Mouse (Mus musculus) 3134 (cell line): ENCODE data around the gene Gm37240.
A peak's percentile ranks its signal among the peaks of the same experiment; 100 is the strongest.

Experiments
- DNase-seq: peaks from one replicate; pipeline ENCODE4 v3.0.0-alpha.2; 2011; ENCODE audit warnings: low spot score; ENCODE audit not compliant: insufficient read length; ENCODE audit errors: extremely low read depth

Gm37240 gene

DNA sequence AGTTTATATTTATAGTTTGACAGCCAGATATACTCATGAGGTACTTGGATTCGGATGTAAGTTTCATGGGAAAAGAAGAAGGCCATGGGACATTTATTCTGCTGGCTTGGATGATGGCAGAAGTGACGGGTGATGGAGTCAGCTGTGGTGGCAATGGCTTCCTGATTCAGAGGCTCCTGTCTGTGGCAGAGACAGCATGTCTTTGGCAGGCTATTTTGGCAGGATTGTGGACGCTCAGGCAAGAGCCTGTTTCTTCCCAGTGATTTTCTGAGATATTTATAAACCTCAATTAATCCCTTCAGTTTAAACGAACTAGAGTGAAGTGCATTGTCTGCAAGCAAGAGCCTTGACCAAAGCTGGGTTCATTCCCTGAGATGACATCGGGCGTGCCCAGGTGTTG is 874.4 kb downstream of the Gm37240 start:
- no peak for DNase-seq

DNA sequence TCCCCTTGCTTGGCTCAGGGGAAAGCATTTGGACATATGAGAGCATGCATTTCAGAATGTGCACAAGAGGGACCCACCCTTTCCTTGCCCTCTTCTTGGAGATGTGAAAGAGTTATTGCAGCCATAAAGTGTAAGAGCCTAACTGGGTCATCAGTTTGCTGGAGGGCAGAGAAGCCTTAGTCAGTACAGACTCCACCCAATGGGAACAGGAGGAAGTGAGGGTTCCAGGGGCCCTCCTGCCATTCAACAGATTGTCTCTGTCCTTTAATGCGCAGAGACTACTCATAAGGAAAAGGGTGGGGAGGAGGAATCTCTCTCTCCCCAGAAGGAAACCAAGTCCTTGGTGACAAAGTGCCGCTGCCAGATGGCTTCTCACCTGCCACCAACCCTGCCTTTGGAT is 882.1 kb downstream of the Gm37240 start:
- no peak for DNase-seq

DNA sequence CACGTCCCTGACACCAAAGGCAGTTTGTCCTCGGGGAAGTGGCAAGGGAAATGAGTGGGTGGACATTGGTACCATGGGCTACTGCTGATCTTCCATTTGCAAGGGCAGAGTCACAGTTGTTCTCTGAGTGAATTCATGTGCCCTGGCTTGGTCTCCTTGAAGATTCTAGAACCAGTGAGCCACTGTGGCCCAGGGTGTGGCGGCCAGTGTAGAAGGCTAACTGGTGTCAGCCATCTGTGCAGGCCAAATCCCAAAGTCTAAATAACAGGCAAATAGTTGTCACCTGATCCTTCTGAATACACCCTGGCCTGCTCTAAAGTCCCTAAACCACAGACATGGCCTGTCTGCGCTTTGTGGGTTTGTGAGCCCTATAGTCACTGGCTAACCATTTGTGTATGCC is 898.4 kb downstream of the Gm37240 start:
- peak; percentile 16 for DNase-seq

DNA sequence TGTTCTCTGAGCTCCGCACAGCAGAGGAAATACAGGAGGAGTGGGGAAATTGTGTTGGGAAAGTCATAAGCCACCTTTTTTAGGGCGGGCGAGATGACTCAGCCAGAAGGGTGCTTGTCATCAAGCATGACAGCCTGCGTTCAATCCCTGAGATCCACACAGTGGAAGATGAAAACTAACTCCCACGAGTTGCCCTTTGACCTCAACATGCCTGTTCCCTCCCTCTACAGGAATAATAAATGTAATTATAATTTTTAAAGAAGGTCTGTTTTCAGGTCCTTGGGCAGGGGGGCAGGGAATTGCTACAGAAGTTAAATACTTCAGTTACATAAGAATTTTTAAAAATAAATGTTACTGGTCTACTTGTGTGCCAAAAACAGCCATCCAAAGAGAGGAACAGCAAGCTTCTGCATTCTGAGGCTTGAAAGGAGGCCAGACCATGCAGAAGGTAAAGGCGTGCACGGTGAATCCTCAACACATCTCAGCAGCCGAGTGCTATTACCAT is 902.1 kb downstream of the Gm37240 start:
- DNase-seq: no peak

DNA sequence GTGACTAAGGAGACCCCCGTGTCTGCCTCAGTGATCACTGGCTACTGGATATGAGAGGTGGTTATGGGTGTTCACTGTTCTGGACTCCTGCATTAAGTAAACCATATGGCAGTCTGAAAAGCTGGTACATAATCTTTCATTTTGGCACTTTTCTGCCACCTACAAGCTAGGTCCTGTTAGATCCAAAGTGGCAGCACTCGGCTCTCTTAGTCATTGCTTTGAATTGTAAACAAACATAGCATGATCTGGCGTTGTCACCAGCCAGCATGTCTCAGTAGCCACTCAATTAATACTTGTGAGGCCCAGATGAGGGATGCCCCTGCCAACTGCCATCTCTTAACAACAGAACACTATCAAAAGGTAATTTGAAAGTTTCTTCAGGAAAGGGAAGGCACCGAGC is 904.6 kb downstream of the Gm37240 start:
- no peak for DNase-seq

DNA sequence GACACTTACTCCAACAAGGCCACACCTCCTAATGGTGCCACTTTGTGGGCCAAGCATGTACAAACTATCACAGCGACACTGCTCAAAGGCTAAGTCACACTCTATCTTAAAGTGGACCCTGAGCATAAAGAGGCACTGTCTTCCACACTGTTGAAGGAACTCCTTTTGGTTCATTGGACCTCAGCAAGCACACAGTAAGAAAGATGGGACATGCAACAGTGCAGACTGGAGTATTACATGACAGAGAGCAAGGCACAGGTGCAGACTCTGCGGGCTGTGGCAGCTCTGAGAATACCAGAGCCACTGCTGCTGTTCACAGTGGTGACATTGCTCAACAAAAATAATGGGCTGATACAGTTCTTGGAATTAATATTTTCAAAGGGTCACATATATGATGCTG is 907.2 kb downstream of the Gm37240 start:
- DNase-seq: no peak

DNA sequence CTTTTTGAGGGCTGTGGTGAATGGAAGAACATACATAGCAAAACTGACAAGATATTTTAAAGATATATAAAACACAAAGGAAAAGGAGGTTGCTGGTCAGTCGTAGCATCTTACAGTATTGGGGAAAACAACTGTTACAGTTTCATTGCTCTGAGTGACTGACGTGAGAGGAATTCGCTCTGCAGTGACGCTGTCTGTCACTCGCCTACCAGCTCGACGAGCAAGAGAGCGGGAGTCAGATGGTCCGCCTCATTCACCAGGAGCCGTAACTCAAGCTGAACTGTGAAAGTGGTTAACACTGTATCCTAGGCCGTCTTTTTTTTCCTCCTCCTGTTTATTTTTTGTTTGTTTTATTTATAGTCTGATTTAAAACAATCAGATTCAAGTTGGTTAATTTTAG is 908.6 kb downstream of the Gm37240 start:
- no peak for DNase-seq

DNA sequence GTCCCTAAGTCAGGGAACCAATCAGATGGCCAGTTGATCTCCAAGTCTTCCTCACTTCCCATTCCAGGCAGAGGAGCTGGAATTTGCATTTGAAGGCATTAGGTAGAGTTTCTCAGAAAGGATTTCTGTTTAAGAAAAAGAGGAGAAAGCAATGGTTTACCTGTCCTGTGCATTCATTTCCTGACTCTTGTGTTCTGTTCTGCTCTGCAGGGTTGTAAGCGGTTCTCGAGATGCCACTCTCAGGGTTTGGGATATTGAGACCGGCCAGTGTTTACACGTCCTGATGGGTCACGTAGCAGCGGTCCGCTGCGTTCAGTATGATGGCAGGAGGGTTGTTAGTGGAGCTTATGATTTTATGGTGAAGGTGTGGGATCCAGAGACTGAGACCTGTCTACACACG is 913.1 kb downstream of the Gm37240 start:
- no peak for DNase-seq

DNA sequence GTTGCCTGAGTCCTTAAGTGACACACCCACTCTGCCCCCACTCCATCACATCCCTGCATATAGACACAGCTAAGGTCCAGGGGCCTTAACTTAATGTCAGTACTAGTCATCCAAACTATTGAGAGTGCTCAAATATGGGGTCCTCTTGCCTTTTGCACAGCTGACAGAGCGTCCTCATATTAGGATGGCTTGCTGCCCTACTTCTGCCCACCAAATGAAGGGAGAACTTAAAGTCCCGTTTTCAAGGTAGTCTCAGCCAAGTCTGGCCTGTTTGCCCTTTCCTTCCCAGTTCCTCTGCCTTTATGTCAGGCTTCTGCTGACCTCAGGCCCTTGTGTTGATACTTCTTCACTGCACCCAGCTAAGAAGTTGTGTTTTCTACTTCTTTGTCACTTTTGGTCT is 914.4 kb downstream of the Gm37240 start:
- DNase-seq: no peak

DNA sequence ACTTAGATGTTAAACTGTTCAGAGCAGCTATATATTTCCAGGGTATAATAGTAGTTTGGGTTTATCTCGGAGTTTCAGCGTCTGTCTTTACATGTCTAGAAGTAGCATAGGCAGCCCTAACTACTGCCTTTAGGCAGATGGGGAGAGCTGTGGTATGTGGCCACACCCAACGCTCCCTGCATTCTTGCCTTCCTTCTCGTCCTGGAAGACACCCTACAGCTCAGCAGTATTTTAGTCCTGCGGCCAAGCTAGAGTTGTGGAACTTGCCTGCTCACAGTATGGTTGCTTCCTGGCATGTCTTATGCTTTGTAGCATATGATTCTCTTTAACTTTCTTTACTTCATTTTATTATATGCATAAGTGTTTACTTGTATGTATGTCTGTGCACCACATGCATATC is 915.8 kb downstream of the Gm37240 start:
- no peak for DNase-seq

DNA sequence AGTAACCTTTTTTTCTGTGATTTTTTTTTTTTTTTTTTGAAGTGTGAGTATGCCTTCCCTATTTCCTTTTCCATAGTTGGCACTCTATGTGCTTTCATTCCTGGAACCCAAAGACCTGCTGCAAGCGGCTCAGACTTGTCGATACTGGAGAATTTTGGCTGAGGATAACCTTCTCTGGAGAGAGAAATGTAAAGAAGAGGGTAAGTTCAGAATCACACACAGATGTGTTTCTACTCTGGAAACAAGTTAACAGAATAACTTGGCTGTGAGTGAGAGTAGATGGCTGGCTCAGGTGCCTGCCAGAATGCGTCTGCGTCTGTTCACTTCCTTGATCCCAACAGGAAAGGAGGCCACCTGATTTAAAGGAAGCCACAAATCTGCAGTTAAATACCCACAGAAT is 920.0 kb downstream of the Gm37240 start:
- no peak for DNase-seq

DNA sequence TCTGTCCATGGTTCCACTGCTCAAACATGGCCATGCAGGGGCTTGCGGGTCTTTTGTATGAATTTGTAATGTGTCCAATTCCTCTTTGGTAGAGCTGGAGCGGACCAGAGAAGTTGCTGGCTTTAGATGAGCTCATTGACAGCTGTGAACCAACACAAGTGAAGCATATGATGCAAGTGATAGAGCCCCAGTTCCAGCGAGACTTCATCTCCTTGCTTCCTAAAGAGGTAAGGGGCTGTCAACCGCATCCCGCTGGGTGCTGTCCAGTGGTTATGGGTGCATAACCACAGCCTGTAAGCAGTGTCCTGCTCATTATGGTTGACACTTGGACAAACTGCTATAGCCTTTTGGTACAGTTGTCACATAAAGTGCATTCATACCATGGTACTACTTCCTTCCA is 922.2 kb downstream of the Gm37240 start:
- DNase-seq: no peak

DNA sequence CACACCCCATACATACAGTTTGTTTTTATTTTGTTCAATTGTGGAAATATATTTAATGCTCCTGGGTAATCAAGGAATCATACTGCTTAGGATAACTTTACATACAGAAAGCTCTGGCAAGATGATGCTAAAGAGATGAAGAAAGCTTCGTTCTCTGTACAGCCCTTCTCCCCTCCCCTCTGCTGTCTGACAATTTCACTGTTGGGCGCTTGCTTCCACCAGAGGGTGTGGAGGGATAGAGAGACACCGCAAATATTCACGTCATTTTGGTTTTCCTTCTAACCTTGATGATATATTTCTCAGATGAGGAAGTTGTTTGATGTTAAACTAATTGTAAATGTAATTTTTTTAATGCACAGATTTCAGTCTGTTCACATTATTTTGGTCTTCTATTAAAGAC is 931.5 kb downstream of the Gm37240 start:
- no peak for DNase-seq

DNA sequence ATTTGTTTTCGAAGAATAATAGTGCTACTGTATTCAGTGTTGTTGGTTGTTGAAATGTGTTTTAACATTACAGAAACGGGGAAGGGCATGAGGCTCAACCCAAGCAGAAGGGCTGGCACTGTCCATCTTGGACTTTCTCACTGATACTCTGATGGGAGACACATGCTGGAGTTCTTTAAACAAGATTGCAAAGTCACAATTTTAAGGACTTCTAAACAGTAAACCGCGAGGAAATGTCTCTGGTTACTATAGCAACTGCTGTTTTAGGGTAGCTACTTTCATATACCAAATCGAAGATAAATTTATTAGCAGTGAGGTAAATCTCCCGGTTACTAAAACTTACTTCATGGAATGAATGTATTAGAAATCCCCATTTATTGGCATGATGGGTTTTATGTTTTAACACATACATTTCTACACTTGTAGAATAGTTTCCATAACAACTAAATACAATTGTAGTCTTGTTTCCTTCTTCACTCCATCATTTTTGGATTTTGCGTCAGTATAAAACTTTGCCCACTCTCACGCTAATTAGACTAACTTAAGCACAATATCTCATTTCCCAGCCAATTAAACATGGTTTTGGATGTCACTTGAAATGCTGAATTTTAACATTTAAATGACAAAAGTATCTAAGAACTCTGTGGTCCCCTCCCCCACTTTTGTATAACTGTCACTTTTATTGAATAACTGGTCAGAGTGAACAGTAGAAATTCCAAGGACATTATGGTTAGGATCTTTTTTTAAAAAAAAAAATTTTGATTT is 932.1 kb downstream of the Gm37240 start:
- DNase-seq: no peak

DNA sequence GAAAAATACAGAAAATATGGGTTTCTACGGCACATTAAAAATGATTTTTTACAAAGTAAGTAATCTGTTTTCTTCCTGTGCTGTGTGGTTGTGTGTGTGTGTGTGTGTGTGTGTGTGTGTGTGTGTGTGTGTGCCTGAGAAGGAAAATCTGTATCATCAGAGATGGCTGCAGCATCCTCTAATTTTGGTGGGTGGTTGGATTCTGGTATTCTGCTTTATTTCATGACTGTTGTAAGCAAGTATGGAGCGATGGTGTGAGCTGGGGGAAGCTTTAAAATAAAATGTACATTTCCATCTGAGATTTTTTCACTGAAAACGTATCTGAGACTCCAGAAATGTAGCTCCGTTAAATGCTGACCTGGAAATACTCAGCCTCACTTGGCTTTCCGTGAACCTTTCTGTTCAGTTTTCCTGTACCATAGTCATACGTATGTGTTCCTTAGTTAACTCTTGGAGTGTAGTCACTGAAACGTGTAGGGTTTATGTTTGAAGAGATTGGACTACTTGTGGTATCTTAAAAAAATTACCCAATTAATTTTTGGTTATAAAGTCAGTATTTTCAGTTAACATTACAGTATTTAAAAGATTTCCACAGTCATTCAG is 934.6 kb downstream of the Gm37240 start:
- DNase-seq: no peak

DNA sequence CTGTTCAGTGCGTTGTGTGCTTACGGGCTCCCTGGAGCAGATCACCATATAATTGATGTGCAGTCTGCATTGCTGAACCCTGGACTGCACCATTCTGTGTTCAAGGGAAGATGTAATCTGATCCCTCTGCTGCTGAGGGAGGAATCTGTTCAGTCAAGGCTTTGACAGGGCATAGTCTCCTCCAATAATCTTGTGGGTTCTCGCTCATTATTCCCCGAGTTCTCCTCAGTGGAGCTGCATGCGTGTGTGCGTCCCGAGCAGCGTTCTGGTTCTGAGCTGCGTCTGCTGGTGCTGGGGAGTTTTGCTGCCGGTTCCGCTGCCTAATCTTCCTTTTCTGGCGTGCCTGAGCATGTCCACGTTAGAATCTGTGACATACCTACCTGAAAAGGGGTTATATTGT is 935.2 kb downstream of the Gm37240 start:
- peak; percentile 62 for DNase-seq

DNA sequence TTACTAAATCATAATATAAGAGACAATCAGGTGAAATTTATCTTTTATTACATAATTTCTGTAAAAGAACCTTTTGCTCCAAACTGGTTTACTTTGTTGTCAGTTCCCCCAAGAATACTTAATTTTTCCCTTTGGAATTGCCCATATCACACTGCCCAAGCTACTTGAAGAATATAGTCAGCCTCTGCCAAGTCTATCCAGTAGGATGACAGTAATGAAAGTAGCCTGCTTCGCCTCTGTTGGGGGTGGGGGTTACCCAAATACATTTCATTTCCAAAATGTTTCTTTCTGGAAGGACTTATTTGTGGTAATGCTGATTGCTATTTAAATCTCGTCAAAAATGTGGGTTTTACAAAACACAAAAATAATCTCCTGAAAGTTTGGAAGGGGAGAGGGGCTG is 935.6 kb downstream of the Gm37240 start:
- DNase-seq: no peak

DNA sequence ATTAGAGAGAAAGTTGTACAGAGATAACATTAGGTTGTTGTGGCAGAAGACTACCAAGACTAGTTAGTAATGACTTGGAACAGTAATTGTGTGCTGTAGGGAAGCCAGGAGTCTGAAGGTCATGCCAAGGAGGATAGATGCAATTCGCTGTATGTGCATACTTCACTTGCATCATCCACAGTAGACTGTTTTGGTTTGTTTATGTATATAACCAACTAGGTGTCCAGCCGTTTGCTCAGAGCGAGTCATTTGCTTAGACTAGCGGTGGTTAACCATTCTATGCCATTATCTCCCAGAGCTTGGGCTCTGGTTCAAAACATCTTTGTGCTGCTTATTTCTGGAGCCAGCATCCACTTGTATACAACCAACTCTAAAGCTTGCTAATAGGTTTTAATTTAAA is 937.9 kb downstream of the Gm37240 start:
- no peak for DNase-seq

DNA sequence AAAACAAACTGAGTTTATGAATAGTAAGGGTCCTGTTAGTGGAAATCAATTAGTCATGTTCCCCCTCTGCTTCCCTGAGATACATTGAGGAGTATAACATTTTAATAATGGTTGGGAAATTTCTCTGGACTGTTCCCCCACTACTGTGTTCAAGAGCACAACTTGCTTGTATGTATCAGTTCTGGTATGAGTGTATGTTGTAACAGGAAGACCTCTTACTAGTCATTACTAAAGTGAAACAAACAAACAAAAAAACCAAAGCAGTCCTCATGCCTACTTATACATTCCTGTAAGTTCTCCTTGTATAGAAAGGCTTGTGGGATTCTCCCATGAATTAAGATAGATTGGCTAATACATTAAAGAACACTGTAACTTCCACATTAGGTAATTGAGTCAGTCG is 940.9 kb downstream of the Gm37240 start:
- DNase-seq: no peak

DNA sequence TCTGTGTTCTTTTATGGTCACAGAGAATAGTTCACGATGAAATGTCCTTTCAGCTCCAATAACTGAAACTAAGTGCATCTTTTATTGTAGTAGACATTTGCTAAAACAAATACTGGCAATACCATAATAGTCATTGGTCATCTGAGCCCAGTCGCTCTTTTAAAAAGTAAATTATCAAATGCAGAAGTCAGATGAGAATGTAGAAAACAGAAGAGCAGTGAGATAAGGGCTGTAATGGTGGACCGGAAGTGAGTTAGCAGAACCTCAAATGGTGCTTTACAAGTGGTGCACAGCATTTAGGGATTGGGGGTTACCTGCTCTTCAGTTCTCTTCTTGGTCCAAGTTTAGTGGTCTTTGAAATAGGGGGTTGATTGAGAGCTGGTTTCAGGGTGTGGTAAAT is 942.4 kb downstream of the Gm37240 start:
- DNase-seq: no peak

DNA sequence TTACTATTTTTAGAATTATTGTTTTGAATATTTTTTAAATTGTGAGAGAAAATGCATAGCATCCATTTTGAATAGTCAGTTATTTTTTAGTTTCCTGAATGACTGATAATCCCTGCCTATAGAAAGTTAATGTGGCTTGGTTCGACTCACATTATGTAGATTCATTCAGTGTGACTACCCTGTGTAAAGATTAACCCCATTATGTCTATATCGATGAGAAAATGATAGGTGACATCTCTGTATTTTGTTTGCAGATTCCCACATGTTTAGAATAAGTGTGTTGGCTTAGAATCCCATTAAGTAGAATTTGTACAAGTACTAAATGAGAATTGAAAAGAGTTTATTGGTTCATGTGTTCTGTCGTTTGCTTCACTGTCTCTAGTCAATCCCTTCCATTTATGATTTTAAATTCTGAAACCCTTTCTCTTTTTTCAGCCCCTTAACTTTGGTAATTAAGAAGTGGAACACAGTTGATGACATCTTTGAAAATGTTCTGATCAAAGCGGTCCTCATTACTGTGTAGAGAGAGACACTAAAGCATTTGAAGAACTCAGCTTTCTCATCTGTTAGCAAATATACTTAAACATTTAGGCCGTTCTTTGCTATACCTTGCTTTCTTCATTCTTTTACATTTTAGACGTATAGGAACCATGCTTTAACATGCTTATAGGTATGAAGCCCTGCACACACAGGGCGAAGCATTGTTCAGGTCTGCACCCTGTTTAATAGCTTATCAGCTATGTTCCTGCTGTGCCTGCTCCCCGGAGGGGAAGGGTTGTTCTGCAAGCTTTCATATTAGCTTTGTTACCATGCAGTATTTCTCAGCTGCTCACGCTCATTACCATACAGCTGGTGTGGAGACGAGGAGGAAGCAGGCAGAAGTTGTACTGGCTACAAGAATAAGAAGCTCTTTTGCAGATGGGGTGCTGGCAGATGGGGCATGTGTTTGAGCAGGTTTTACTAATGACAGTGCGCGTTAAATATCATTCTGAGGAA is 949.7 kb downstream of the Gm37240 start:
- no peak for DNase-seq
